Mouse (Mus musculus): Measurements from ENCODE around the gene Hpd. TPM values are rescaled to one million over a fixed set of nuclear protein-coding genes. Genes with fewer than 3 reads are reported as not detected.
A peak's percentile ranks its signal among the peaks of the same experiment; 100 is the strongest.
"Not testable (repeated sequence)": the region's sequence is repeated elsewhere in the genome, so short reads cannot be mapped to it uniquely, and the experiment has no call there.

Gene Hpd
- polyA plus RNA-seq (2015; fragmentation: Nextera tagmentation; extraction: Ambion mirVana), result 0.72 TPM in 1 of 2 replicates, not detected in the other

- no peaks in the 10 kb centered on the region for H3K36me3 ChIP-seq
- H3K4me3 ChIP-seq, result no peak within 1 kb of the TSS
- no peaks in the 10 kb centered on the region for H3K4me1 ChIP-seq
- no peaks in the 10 kb centered on the region for H3K9me3 ChIP-seq
- no peak within 1 kb of the TSS for H3K4me2 ChIP-seq
- no peak within 1 kb of the TSS for H3K27ac ChIP-seq
- no peak within 1 kb of the TSS for H3K9ac ChIP-seq
- WGBS, result 69% methylated on average over 10 of the region's 10 CpGs
- no peaks in the 10 kb centered on the region for H3K27me3 ChIP-seq
- ATAC-seq (ENCODE audit: borderline replicate concordance, extremely low read depth, low FRiP score, low TSS enrichment), result no peak
Observed at GRCm38 (mm10) chr5:123182651-123183050, at the start of gene Hpd. Hpd (minus strand) TSS chr5:123182727.

- Histone ChIP-seq H3K4me3 (no peak overlapping the region), H3K36me3 (peaks cover 8% of the 10 kb centered on the region; the same call in 1 of the 2 replicates), H3K4me2 (no peak overlapping the region), H3K27me3 (no peaks in the 10 kb centered on the region), H3K9ac (no peak overlapping the region), H3K9me3 (no peaks in the 10 kb centered on the region), H3K27ac (no peak overlapping the region), H3K4me1 (peaks cover 10% of the 10 kb centered on the region)
- no peak for ATAC-seq (ENCODE audit: borderline replicate concordance, extremely low read depth, low FRiP score, low TSS enrichment)
- WGBS, result 84% methylated on average over 2 of the region's 2 CpGs
Observed at GRCm38 (mm10) chr5:123232180-123232579, 49.7 kb upstream of the Hpd start.

GRCm38 (mm10) chr5:123229296-123229695 is 46.8 kb upstream of the Hpd start:
- no peak for ATAC-seq (ENCODE audit: borderline replicate concordance, extremely low read depth, low FRiP score, low TSS enrichment)
- peak overlapping the region; percentile 68 for H3K4me2 ChIP-seq
- peak overlapping the region; percentile 92; the same call in 1 of the 2 replicates for H3K4me3 ChIP-seq
- H3K9ac ChIP-seq, result peak overlapping the region; percentile 12; the same call in 1 of the 2 replicates
- no peaks in the 10 kb centered on the region for H3K27me3 ChIP-seq
- H3K36me3 ChIP-seq, result no peaks in the 10 kb centered on the region
- no peaks in the 10 kb centered on the region for H3K9me3 ChIP-seq
- no peak overlapping the region for H3K27ac ChIP-seq
- peaks cover 10% of the 10 kb centered on the region for H3K4me1 ChIP-seq
- WGBS, result 87% methylated on average over 6 of the region's 6 CpGs

- Histone ChIP-seq H3K27me3 (no peaks in the 10 kb centered on the region), H3K36me3 (no peaks in the 10 kb centered on the region), H3K27ac (no peak overlapping the region), H3K9me3 (no peaks in the 10 kb centered on the region), H3K4me2 (peak overlapping the region; percentile 68), H3K9ac (peak overlapping the region; percentile 96), H3K4me1 (peaks cover 10% of the 10 kb centered on the region), H3K4me3 (peak overlapping the region; percentile 92)
- 7% methylated on average over 15 of the region's 15 CpGs for WGBS
- no peak for ATAC-seq (ENCODE audit: borderline replicate concordance, extremely low read depth, low FRiP score, low TSS enrichment)
Observed at GRCm38 (mm10) chr5:123228524-123228922, 46.0 kb upstream of the Hpd start.

- Histone ChIP-seq H3K4me2 (peak overlapping the region; percentile 68), H3K36me3 (no peaks in the 10 kb centered on the region), H3K9ac (peak overlapping the region; percentile 96), H3K4me3 (peak overlapping the region; percentile 92), H3K27me3 (no peaks in the 10 kb centered on the region), H3K4me1 (peaks cover 10% of the 10 kb centered on the region), H3K27ac (no peak overlapping the region), H3K9me3 (no peaks in the 10 kb centered on the region)
- WGBS, result 3% methylated on average over 42 of the region's 42 CpGs
- ATAC-seq (ENCODE audit: borderline replicate concordance, extremely low read depth, low FRiP score, low TSS enrichment), result peak; percentile 86
Observed at GRCm38 (mm10) chr5:123227762-123228523, 45.4 kb upstream of the Hpd start.

GRCm38 (mm10) chr5:123226851-123227250 is 44.3 kb upstream of the Hpd start:
- Histone ChIP-seq H3K27me3 (no peaks in the 10 kb centered on the region), H3K36me3 (no peaks in the 10 kb centered on the region), H3K9me3 (no peaks in the 10 kb centered on the region), H3K4me3 (no peak overlapping the region), H3K4me2 (no peak overlapping the region), H3K27ac (no peak overlapping the region), H3K4me1 (peaks cover 10% of the 10 kb centered on the region), H3K9ac (no peak overlapping the region)
- WGBS, result 81% methylated on average over 7 of the region's 7 CpGs
- no peak for ATAC-seq (ENCODE audit: borderline replicate concordance, extremely low read depth, low FRiP score, low TSS enrichment)

GRCm38 (mm10) chr5:123223861-123224260 is 41.3 kb upstream of the Hpd start:
- 50% methylated on average over 6 of the region's 6 CpGs for WGBS
- not testable (repeated sequence) for H3K9ac ChIP-seq

GRCm38 (mm10) chr5:123223051-123223410 is 40.5 kb upstream of the Hpd start:
- Histone ChIP-seq H3K27ac (no peak overlapping the region), H3K9me3 (no peaks in the 10 kb centered on the region), H3K9ac (no peak overlapping the region), H3K27me3 (no peaks in the 10 kb centered on the region), H3K4me3 (no peak overlapping the region), H3K36me3 (no peaks in the 10 kb centered on the region), H3K4me2 (no peak overlapping the region), H3K4me1 (no peaks in the 10 kb centered on the region)
- 61% methylated on average over 4 of the region's 4 CpGs for WGBS
- no peak for ATAC-seq (ENCODE audit: borderline replicate concordance, extremely low read depth, low FRiP score, low TSS enrichment)

More at GRCm38 (mm10) chr5:123223861-123224260, 41.3 kb upstream of the Hpd start:
- not testable (repeated sequence) for H3K4me3 ChIP-seq; H3K9me3 ChIP-seq; H3K4me2 ChIP-seq; H3K27ac ChIP-seq; ATAC-seq (ENCODE audit: borderline replicate concordance, extremely low read depth, low FRiP score, low TSS enrichment); H3K36me3 ChIP-seq; H3K27me3 ChIP-seq; H3K4me1 ChIP-seq

GRCm38 (mm10) chr5:123222346-123223050 is 40.0 kb upstream of the Hpd start:
- not testable (repeated sequence) for H3K4me1 ChIP-seq; H3K4me3 ChIP-seq; H3K27ac ChIP-seq; H3K36me3 ChIP-seq; H3K9me3 ChIP-seq; H3K4me2 ChIP-seq; H3K9ac ChIP-seq; H3K27me3 ChIP-seq; ATAC-seq (ENCODE audit: borderline replicate concordance, extremely low read depth, low FRiP score, low TSS enrichment)
- WGBS, result 79% methylated on average over 4 of the region's 5 CpGs

- not testable (repeated sequence) for H3K36me3 ChIP-seq; H3K4me3 ChIP-seq; H3K4me2 ChIP-seq; ATAC-seq (ENCODE audit: borderline replicate concordance, extremely low read depth, low FRiP score, low TSS enrichment); H3K9me3 ChIP-seq; H3K4me1 ChIP-seq; H3K9ac ChIP-seq; H3K27ac ChIP-seq; H3K27me3 ChIP-seq
- WGBS, result 81% methylated on average over 7 of the region's 7 CpGs
Observed at GRCm38 (mm10) chr5:123203591-123203990, 21.1 kb upstream of the Hpd start.

GRCm38 (mm10) chr5:123202771-123203170 is 20.2 kb upstream of the Hpd start:
- ATAC-seq (ENCODE audit: borderline replicate concordance, extremely low read depth, low FRiP score, low TSS enrichment); H3K4me3 ChIP-seq; H3K9ac ChIP-seq; H3K4me2 ChIP-seq; H3K27ac ChIP-seq; H3K4me1 ChIP-seq; H3K9me3 ChIP-seq; H3K27me3 ChIP-seq; H3K36me3 ChIP-seq: not testable (repeated sequence)
- WGBS, result 46% methylated on average over 4 of the region's 4 CpGs

- no peaks in the 10 kb centered on the region for H3K27me3 ChIP-seq
- no peak overlapping the region for H3K4me3 ChIP-seq
- H3K9ac ChIP-seq, result no peak overlapping the region
- H3K4me2 ChIP-seq, result no peak overlapping the region
- H3K27ac ChIP-seq, result no peak overlapping the region
- H3K4me1 ChIP-seq, result no peaks in the 10 kb centered on the region
- no peaks in the 10 kb centered on the region for H3K36me3 ChIP-seq
- WGBS, result 62% methylated on average over 5 of the region's 5 CpGs
- ATAC-seq (ENCODE audit: borderline replicate concordance, extremely low read depth, low FRiP score, low TSS enrichment), result no peak
- H3K9me3 ChIP-seq, result no peaks in the 10 kb centered on the region
Observed at GRCm38 (mm10) chr5:123201987-123202386, 19.5 kb upstream of the Hpd start.

Data from lung, embryonic 15.5 days (tissue).